Mouse (Mus musculus) forebrain, embryonic 11.5 days (tissue): ENCODE measurements around the gene Smc4. TPM values are rescaled to one million over a fixed set of nuclear protein-coding genes. Genes with fewer than 3 reads are reported as not detected.

ENCODE experiments used
- ATAC-seq: fragments of 200-750 bp; cut with Nextera tagmentation; replicated peaks from 2 replicates; pipeline ENCODE4 v1.8.0; 2017; ENCODE audit warnings: moderate TSS enrichment; ENCODE audit not compliant: low FRiP score
- DNase-seq: peaks from one replicate; pipeline ENCODE4 v3.0.0-alpha.2; 2017; ENCODE audit warnings: low spot score
- H3K27ac ChIP-seq: fragments of 300-500 bp; sonication (generic); 2 replicates; pipeline ENCODE4 v1.5.1; 2014; ENCODE audit warnings: low read depth, low read length
- H3K27me3 ChIP-seq: fragments of 300-500 bp; sonication (generic); 2 replicates; pipeline ENCODE4 v1.6.1; 2014; ENCODE audit warnings: mild to moderate bottlenecking, low read length, mixed read lengths; ENCODE audit not compliant: control insufficient read depth, insufficient read depth
- H3K36me3 ChIP-seq: fragments of 300-500 bp; sonication (generic); 2 replicates; pipeline ENCODE4 v1.6.1; 2014; ENCODE audit warnings: mild to moderate bottlenecking, low read length, moderate library complexity, mixed read lengths; ENCODE audit not compliant: control insufficient read depth, insufficient read depth
- H3K4me1 ChIP-seq: fragments of 300-500 bp; sonication (generic); replicated peaks from 2 replicates; pipeline ENCODE4 v1.6.1; 2014; ENCODE audit warnings: low read length, mixed read lengths; ENCODE audit not compliant: control insufficient read depth, insufficient read depth
- H3K4me2 ChIP-seq: fragments of 300-500 bp; sonication (generic); 2 replicates; pipeline ENCODE4 v1.6.1; 2014; ENCODE audit warnings: low read depth, mild to moderate bottlenecking, low read length, moderate library complexity, mixed read lengths; ENCODE audit not compliant: severe bottlenecking
- H3K4me3 ChIP-seq: fragments of 300-500 bp; sonication (generic); 2 replicates; pipeline ENCODE4 v1.5.1; 2014; ENCODE audit warnings: low read depth, low read length
- H3K9ac ChIP-seq: fragments of 300-500 bp; sonication (generic); 2 replicates; pipeline ENCODE4 v1.6.1; 2014; ENCODE audit warnings: low read length
- H3K9me3 ChIP-seq: fragments of 300-500 bp; sonication (generic); 2 replicates; pipeline ENCODE4 v1.6.1; 2016; ENCODE audit warnings: low read length, mixed read lengths; ENCODE audit not compliant: control insufficient read depth
- WGBS: fragments of 180-500 bp; shearing (Covaris S2); extraction: QIAGEN DNeasy Blood & Tissue Kit; methylation state at CpG from one replicate; pipeline ENCODE4 v1.1.7; 2014; 5-methylcytosine and 5-hydroxymethylcytosine counted together
- microRNA counts: library from miRNA; unstranded; fragments of <30 nt; microRNA quantifications from one replicate; lab custom pipeline; 2015
- microRNA-seq: library from miRNA; unstranded; fragments of <30 nt; microRNA quantifications from one replicate; pipeline ENCODE4, GENCODE M21; 2016; ENCODE audit not compliant: insufficient number of aligned reads
- polyA plus RNA-seq: library from polyadenylated mRNA; unstranded; fragments of >200 nt; fragmentation: Nextera tagmentation; extraction: Ambion mirVana; gene quantifications from 2 replicates; pipeline ENCODE4 v1.2.1, GENCODE M21; 2014

The Smc4 gene
- polyA plus RNA-seq, 1 experiment from 2014 or later = 258 TPM

GRCm38 (mm10) chr3:69049011-69049410 is 44.5 kb downstream of the Smc4 start:
- ATAC-seq (no peak), DNase-seq (no peak)
- WGBS = 83% methylated on average over 6 of the region's 6 CpGs
- Histone ChIP-seq H3K9me3 (no peaks in the 10 kb centered on the region), H3K4me2 (no peak overlapping the region), H3K4me3 (no peak overlapping the region), H3K4me1 (peaks cover 4% of the 10 kb centered on the region; the same call in 1 of the 2 replicates), H3K36me3 (no peaks in the 10 kb centered on the region), H3K9ac (no peak overlapping the region), H3K27me3 (no peaks in the 10 kb centered on the region), H3K27ac (no peak overlapping the region)

- no peaks in the 10 kb centered on the region for H3K36me3 ChIP-seq
- H3K9ac ChIP-seq = no peak overlapping the region
- no peaks in the 10 kb centered on the region for H3K9me3 ChIP-seq
- no peak overlapping the region for H3K4me3 ChIP-seq
- DNase-seq = no peak
- no peak overlapping the region for H3K27ac ChIP-seq
- no peak for ATAC-seq
- H3K4me2 ChIP-seq = no peak overlapping the region
- H3K4me1 ChIP-seq = no peaks in the 10 kb centered on the region
- no peaks in the 10 kb centered on the region for H3K27me3 ChIP-seq
- 94% methylated on average over 11 of the region's 11 CpGs for WGBS
These were observed 47.4 kb downstream of the Smc4 start for GRCm38 (mm10) chr3:69051894-69052293.

DNA sequence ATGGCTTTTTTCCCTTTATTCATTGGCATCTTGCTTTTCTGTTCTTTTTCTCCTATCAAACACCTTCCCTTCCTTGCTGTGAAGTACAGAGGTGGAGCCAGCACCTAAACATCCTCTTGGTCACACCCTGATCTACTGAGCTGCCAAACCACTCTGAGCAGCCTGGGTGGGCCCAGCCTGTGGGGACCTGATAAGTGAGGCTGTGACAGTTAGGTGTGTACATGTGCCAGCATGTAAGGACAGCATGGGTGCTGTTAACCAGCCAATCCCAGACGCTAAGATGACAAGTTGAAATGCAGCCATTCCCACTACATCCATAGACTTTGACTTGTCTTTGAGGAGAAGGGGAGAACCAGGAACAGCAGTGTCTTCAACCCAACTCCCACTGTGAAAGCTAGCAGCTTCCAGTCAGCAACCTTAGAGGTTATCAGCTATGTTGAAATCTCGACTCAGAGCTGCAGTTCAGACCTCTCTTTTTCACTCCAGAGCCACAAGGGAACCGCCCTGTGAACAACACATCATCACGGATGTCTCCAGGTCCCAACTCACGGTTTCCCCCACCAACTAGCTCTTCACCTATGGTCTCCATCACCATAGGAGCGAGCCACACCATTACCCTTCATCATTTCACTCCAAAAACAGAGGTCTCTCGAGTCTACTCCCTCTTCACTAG is 50.4 kb downstream of the Smc4 start:
- Histone ChIP-seq H3K9ac (no peak overlapping the region), H3K36me3 (no peaks in the 10 kb centered on the region), H3K27ac (no peak overlapping the region), H3K4me2 (no peak overlapping the region), H3K4me3 (no peak overlapping the region), H3K27me3 (no peaks in the 10 kb centered on the region), H3K9me3 (no peaks in the 10 kb centered on the region), H3K4me1 (no peaks in the 10 kb centered on the region)
- 86% methylated on average over 7 of the region's 7 CpGs for WGBS
- ATAC-seq (no peak), DNase-seq (no peak)

DNA sequence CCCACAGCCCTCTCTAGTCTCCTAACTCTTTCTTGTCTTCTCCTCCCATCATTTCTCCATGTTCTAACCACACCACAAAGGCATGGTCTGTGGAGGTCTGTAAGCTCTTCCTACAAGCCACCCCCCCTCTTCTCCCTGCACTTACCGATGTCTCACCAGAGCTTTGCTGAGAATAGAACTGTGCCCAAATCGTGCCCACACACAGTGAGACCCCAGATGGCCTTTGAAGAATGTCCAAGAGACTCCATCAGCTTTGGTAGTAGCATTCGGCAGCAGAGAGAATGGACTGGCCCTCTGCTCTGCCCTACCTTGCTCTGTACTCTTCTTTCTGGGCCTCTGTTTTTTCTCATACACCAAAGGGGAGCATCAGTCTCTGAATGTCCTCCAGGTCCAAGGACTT is 51.3 kb downstream of the Smc4 start:
- Histone ChIP-seq H3K4me3 (no peak overlapping the region), H3K4me1 (no peaks in the 10 kb centered on the region), H3K27me3 (no peaks in the 10 kb centered on the region), H3K4me2 (no peak overlapping the region), H3K27ac (no peak overlapping the region), H3K9me3 (no peaks in the 10 kb centered on the region), H3K36me3 (no peaks in the 10 kb centered on the region), H3K9ac (no peak overlapping the region)
- DNase-seq = no peak
- ATAC-seq = no peak
- WGBS = 94% methylated on average over 3 of the region's 3 CpGs

DNA sequence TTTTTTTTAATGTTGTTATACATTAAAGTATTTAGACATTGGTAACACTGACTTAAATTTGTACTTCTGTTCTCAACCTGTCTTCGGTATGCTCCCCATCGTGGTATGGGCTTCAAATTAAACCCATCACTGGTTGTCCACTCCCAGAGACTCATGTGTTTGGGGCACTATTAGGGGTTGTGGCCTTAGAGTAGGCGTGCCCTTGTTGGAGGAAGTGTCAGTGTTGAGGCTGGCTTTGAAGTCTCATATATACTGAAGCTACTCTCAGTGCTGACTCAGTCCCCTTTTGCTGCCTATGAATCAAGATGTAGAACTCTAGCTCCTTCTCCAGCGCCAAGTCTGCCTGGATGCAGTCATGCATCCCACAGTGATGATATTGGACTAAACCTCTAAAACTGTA is 56.1 kb downstream of the Smc4 start:
- ATAC-seq (no peak), DNase-seq (no peak)
- Histone ChIP-seq H3K27ac (no peak overlapping the region), H3K36me3 (no peaks in the 10 kb centered on the region), H3K4me1 (no peaks in the 10 kb centered on the region), H3K4me3 (no peak overlapping the region), H3K27me3 (no peaks in the 10 kb centered on the region), H3K9me3 (no peaks in the 10 kb centered on the region), H3K4me2 (no peak overlapping the region), H3K9ac (no peak overlapping the region)
- 92% methylated on average over 4 of the region's 4 CpGs for WGBS

DNA sequence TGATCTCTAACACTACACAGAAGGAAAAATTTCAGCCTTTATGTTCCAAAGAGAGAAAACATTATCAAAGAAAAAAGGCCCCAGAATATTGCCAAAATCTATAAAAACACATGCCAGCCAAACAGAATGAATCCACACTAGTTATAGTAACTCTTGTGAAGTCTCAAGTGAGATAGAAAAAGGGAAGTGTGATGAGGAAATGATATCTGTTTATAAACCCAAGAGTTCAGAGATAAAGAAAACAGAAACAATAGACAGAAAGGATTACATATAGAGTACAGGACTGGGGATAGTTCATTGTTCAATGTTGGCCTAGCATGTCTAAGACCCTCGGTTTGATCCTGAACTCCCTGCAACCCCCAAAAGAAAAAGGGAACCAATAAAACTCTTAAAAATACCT is 58.2 kb downstream of the Smc4 start:
- Histone ChIP-seq H3K4me1 (no peaks in the 10 kb centered on the region), H3K27ac (no peak overlapping the region), H3K4me2 (no peak overlapping the region), H3K36me3 (no peaks in the 10 kb centered on the region), H3K27me3 (no peaks in the 10 kb centered on the region), H3K4me3 (no peak overlapping the region), H3K9ac (no peak overlapping the region), H3K9me3 (no peaks in the 10 kb centered on the region)
- ATAC-seq (no peak), DNase-seq (no peak)
- 87% methylated on average over 1 of the region's 1 CpGs for WGBS

DNA sequence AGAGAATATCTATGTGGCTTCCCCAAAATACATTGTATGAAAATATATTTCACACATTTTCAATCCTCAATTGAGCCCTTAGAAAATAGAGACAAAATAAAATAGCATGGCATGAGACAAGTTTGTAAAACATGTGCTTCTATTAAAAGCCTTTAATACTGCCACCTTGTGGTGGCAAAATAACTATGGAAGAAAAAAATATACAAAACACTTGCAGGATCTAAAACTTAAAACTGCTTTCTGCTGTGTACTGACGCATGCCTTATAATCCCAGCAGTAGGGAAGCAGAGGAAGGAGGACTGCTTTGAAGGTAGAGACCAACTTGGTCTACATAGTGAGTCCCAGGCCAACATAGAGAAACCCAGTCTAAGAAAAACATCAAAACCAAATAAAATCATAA is 59.5 kb downstream of the Smc4 start:
- H3K27ac ChIP-seq = no peak overlapping the region
- H3K27me3 ChIP-seq = no peaks in the 10 kb centered on the region
- H3K4me3 ChIP-seq = no peak overlapping the region
- ATAC-seq = no peak
- DNase-seq = no peak
- WGBS = 56% methylated on average over 1 of the region's 1 CpGs
- no peaks in the 10 kb centered on the region for H3K36me3 ChIP-seq
- no peaks in the 10 kb centered on the region for H3K4me1 ChIP-seq
- H3K9ac ChIP-seq = no peak overlapping the region
- H3K9me3 ChIP-seq = no peaks in the 10 kb centered on the region
- no peak overlapping the region for H3K4me2 ChIP-seq

MicroRNA genes within 50 kb of the gene (microRNA counts, 519-probe panel; counts per million panel counts)
- microRNA mmu-miR-15b (lab: Ali Mortazavi, UCI) = 7,362 counts per million, percentile 96 among the panel's probes with 10 or more counts

Small RNA genes within 50 kb of the gene (microRNA-seq; reads per million reads assigned to microRNA genes)
- gene Mir15b (5,319 reads per million, percentile 86 among the genes with 10 or more reads in this experiment), gene Mir16-2 (835 reads per million, percentile 66 among the genes with 10 or more reads in this experiment)

Other genes starting within 250 kb of the Smc4 start
- 1.3 and 1.9 TPM in 2 replicates for gene 1110032F04Rik, start 135.2 kb upstream of the Smc4 start, polyA plus RNA-seq
- 19.6 and 24.0 TPM in 2 replicates for gene Ift80, start 168 bp upstream of the Smc4 start, polyA plus RNA-seq
- 223 and 243 TPM in 2 replicates for gene Trim59, start 40.0 kb downstream of the Smc4 start, polyA plus RNA-seq
- gene Kpna4, start 122.4 kb downstream of the Smc4 start, polyA plus RNA-seq = 54.6 and 55.7 TPM in 2 replicates
- not detected in 2 replicates for gene Arl14, start 217.7 kb downstream of the Smc4 start, polyA plus RNA-seq